Mouse (Mus musculus): ENCODE data around the gene Lrg1. TPM values are rescaled to one million over a fixed set of nuclear protein-coding genes. Genes with fewer than 3 reads are reported as not detected.

Lrg1 gene
- total and polyA plus RNA-seq, 3 experiments, result not detected

DNA sequence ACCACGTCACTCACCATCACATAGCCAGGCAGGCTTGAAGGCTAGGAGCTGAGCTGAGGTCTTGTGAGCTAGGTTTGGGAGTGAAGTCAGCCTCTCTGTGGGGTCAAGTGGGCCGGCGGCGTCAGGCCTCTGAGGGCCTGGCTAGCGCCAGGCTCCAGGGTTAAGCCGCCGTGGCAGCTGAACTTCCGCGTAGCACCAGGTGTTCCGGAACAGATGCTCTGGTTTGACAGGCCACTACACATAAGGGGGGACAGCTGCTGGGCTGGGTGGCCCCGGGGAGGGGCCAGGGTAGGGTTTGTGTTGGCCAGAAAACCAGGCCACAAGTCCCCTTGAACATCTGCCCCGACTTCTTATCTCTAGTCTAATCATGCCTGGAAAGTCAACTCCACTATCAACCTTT lies 25.6 kb upstream of the Lrg1 start:
- Histone ChIP-seq H3K4me1 (ENCODE audit: control insufficient read depth in 1 of 2, insufficient read depth in 2 of 2, low read length in 2 of 2) (peaks cover 0 to 4% of the 10 kb centered on the region in 2 experiments; a peak in 2 of 4 replicates), H3K27me3 (ENCODE audit: control insufficient read depth in 1 of 2, insufficient read depth in 2 of 2, low read length in 2 of 2) (peaks cover 0 to 2% of the 10 kb centered on the region in 2 experiments; a peak in 1 of 4 replicates), H3K79me2 (ENCODE audit: control insufficient read depth, insufficient read depth, low read length, poor library complexity) (no peaks in the 10 kb centered on the region), H3K9me3 (replicated peaks; ENCODE audit: insufficient read depth, low read length) (no peaks in the 10 kb centered on the region), H3K27ac (ENCODE audit: control insufficient read depth, low read depth, low read length) (no peak overlapping the region), H3K9ac (ENCODE audit: control insufficient read depth, low read depth, low read length, poor library complexity, severe bottlenecking) (no peak overlapping the region), H3K4me3 (ENCODE audit: control insufficient read depth in 1 of 2, insufficient read depth in 1 of 2, low read depth in 2 of 2, low read length in 2 of 2) (no peak overlapping the region), H3K36me3 (ENCODE audit: control insufficient read depth in 1 of 2, insufficient read depth in 2 of 2, low read length in 2 of 2) (peaks cover 0 to 4% of the 10 kb centered on the region in 2 experiments; a peak in 1 of 4 replicates)
- no peak for DNase-seq (ENCODE audit: low read depth, low spot score)
- TF ChIP-seq NRF1 (IDR thresholded peaks at IDR 0.05; ENCODE audit: insufficient read depth, low read depth, low read length, poor library complexity, severe bottlenecking), result no peak
- no peak for TF ChIP-seq HCFC1 (IDR thresholded peaks at IDR 0.05; ENCODE audit: low read depth, low read length)
- TF ChIP-seq TCF12 (IDR thresholded peaks at IDR 0.05; ENCODE audit: low read depth, low read length), result no peak
- no peak for TF ChIP-seq BHLHE40 (IDR thresholded peaks at IDR 0.05; ENCODE audit: borderline replicate concordance, low read depth, low read length)
- TF ChIP-seq MAX (IDR thresholded peaks at IDR 0.05; ENCODE audit: low read length), result no peak
- no peak for TF ChIP-seq POLR2AphosphoS5 (IDR thresholded peaks at IDR 0.05; ENCODE audit: borderline replicate concordance, low read depth, low read length)
- TF ChIP-seq MAZ (IDR thresholded peaks at IDR 0.05; ENCODE audit: low read depth, low read length), result no peak
- TF ChIP-seq USF2 (IDR thresholded peaks at IDR 0.05; ENCODE audit: borderline replicate concordance in 1 of 2, insufficient read depth in 1 of 2, low read depth in 1 of 2, low read length in 2 of 2), result no peak
- TF ChIP-seq EP300 (IDR thresholded peaks at IDR 0.05; ENCODE audit: low read depth in 1 of 2, low read length in 2 of 2), result no peak

DNA sequence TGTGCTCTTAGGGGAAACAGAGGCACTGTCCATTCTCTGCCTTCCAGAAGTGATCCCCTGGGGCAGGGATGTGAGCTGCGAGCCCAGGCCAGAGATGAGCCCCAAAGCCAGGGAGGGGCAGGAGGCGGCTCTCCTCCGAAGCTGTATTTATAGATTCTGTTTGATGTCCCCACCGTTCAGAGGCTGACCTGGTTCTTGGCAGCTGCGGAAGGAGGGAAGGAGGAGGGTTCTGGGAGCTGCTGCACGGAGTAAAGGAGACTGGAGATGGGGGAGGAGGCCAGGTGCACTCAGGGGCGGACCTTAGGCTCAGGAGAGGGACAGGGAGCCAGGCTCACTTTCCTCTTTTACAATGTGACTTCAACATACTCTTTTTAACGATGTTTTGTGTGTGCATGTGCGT lies 24.3 kb upstream of the Lrg1 start:
- Histone ChIP-seq H3K9me3 (replicated peaks; ENCODE audit: insufficient read depth, low read length) (no peaks in the 10 kb centered on the region), H3K27me3 (ENCODE audit: control insufficient read depth in 1 of 2, insufficient read depth in 2 of 2, low read length in 2 of 2) (peaks cover 0 to 2% of the 10 kb centered on the region in 2 experiments; a peak in 1 of 4 replicates), H3K9ac (ENCODE audit: control insufficient read depth, low read depth, low read length, poor library complexity, severe bottlenecking) (no peak overlapping the region), H3K79me2 (ENCODE audit: control insufficient read depth, insufficient read depth, low read length, poor library complexity) (no peaks in the 10 kb centered on the region), H3K36me3 (ENCODE audit: control insufficient read depth in 1 of 2, insufficient read depth in 2 of 2, low read length in 2 of 2) (no peaks in the 10 kb centered on the region), H3K27ac (ENCODE audit: control insufficient read depth, low read depth, low read length) (no peak overlapping the region), H3K4me3 (ENCODE audit: control insufficient read depth in 1 of 2, insufficient read depth in 1 of 2, low read depth in 2 of 2, low read length in 2 of 2) (no peak overlapping the region), H3K4me1 (ENCODE audit: control insufficient read depth in 1 of 2, insufficient read depth in 2 of 2, low read length in 2 of 2) (no peaks in the 10 kb centered on the region)
- no peak for DNase-seq (ENCODE audit: low read depth, low spot score)
- no peak for TF ChIP-seq USF2 (IDR thresholded peaks at IDR 0.05; ENCODE audit: borderline replicate concordance in 1 of 2, insufficient read depth in 1 of 2, low read depth in 1 of 2, low read length in 2 of 2)
- TF ChIP-seq UBTF (IDR thresholded peaks at IDR 0.05; ENCODE audit: borderline replicate concordance, insufficient read depth, low read depth, low read length), result no peak
- no peak for TF ChIP-seq POLR2AphosphoS5 (IDR thresholded peaks at IDR 0.05; ENCODE audit: borderline replicate concordance, low read depth, low read length)
- no peak for TF ChIP-seq SMC3 (IDR thresholded peaks at IDR 0.05; ENCODE audit: low read depth, low read length)
- TF ChIP-seq MXI1 (IDR thresholded peaks at IDR 0.05; ENCODE audit: low read depth, low read length), result no peak
- TF ChIP-seq GATA1 (IDR thresholded peaks at IDR 0.05; ENCODE audit: low read depth, low read length), result no peak
- no peak for TF ChIP-seq EP300 (IDR thresholded peaks at IDR 0.05; ENCODE audit: low read depth in 1 of 2, low read length in 2 of 2)
